ENCODE assay signal across 21 mouse cellular contexts in genomic region chr6:55282348-55282747, GRCm38 (mm10). TPM values are rescaled to one million over a fixed set of nuclear protein-coding genes. Genes with fewer than 3 reads are reported as not detected.
"Had no signal": no experiment of that assay in that cellular context is flagged by ENCODE, and none has a peak within 500 bp of the region (broad histone marks: within the 10 kb centered on the region; RNA-seq: fewer than 3 reads in every experiment).

No protein-coding gene starts in this region.

- H3K27me3 ChIP-seq: lung, embryonic 15.5 days; megakaryocyte, embryonic 14.5 days; midbrain, embryonic 13.5 days; midbrain, embryonic 15.5 days; neural tube, embryonic 13.5 days; neural tube, embryonic 15.5 days had no signal

- H3K27ac ChIP-seq: lung, embryonic 15.5 days; macrophage; midbrain, embryonic 13.5 days; midbrain, embryonic 15.5 days; neural tube, embryonic 13.5 days; neural tube, embryonic 15.5 days had no signal

- H3K4me1 ChIP-seq: lung, embryonic 15.5 days; neural tube, embryonic 13.5 days; neural tube, embryonic 15.5 days had no signal

- H3K36me3 ChIP-seq: lung, embryonic 15.5 days; midbrain, embryonic 15.5 days had no signal

- H3K9ac ChIP-seq: lung, embryonic 15.5 days; midbrain, embryonic 13.5 days; midbrain, embryonic 15.5 days; neural tube, embryonic 13.5 days; neural tube, embryonic 15.5 days had no signal

- DNase-seq: lung, adult 2 months; lung, postnatal 14 days; lung, postnatal 36 days; retina, postnatal 1 day; right cerebral cortex, adult 18-20 months; right cerebral cortex, postnatal 25 days; right cerebral cortex, postnatal 4 days; spleen, adult 18-20 months; thymus, adult 18-20 months; thymus, postnatal 14 days; thymus, postnatal 36 days had no signal

- ATAC-seq: lung, postnatal 0 days; midbrain, embryonic 13.5 days; midbrain, embryonic 15.5 days had no signal

- H3K9me3 ChIP-seq: lung, embryonic 15.5 days; midbrain, embryonic 15.5 days; neural tube, embryonic 15.5 days had no signal

- H3K4me3 ChIP-seq: lung, embryonic 15.5 days; megakaryocyte, embryonic 14.5 days; midbrain, embryonic 13.5 days; midbrain, embryonic 15.5 days; myocyte; neural tube, embryonic 13.5 days; neural tube, embryonic 15.5 days had no signal

- H3K4me2 ChIP-seq: lung, embryonic 15.5 days; midbrain, embryonic 11.5 days; midbrain, embryonic 13.5 days; midbrain, embryonic 15.5 days; neural tube, embryonic 13.5 days; neural tube, embryonic 15.5 days had no signal

RNA-seq across cellular contexts. Expression of gene Aqp1, which starts 53.9 kb away (rescaled TPM):
- polyA plus RNA-seq: macrophage had no signal
